Mouse (Mus musculus): ENCODE measurements around the gene Ralbp1. TPM values are rescaled to one million over a fixed set of nuclear protein-coding genes. Genes with fewer than 3 reads are reported as not detected.

Ralbp1 gene
- polyA plus RNA-seq, 1 experiment from 2014 or later = 29.5 TPM

DNA sequence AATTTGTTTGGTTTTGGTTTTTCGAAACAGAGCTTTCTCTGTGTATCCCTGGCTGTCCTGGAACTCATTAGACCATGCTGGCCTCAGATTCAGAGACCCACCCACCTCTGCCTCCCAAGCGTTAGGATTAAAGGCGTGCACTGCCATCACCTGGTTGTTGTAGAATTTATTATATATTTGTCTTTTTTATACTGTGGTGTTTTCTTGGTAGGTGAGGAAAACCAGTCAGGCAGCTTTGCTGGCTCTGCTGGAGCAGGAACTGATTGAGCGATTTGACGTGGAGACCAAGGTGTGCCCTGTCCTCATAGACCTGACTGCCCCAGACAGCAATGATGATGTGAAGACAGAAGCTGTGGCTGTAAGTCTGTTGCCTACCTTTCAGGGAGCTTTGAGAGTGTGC lies 74.6 kb downstream of the Ralbp1 start:
- no peaks in the 10 kb centered on the region for H3K27me3 ChIP-seq (ENCODE audit: insufficient read depth, low read length)
- H3K36me3 ChIP-seq (replicated peaks; ENCODE audit: insufficient read depth, low read length) = peaks cover 53% of the 10 kb centered on the region
- ATAC-seq (no peak), DNase-seq (no peak)
- no peak overlapping the region for H3K4me2 ChIP-seq (ENCODE audit: low read depth, low read length)
- H3K27ac ChIP-seq (ENCODE audit: low read depth) = no peak overlapping the region
- no peaks in the 10 kb centered on the region for H3K9me3 ChIP-seq (ENCODE audit: low read length)
- no peaks in the 10 kb centered on the region for H3K4me1 ChIP-seq (ENCODE audit: insufficient read depth)
- TF ChIP-seq CTCF (IDR thresholded peaks at IDR 0.05; ENCODE audit: low read depth) = no peak
- TF ChIP-seq EP300 (IDR thresholded peaks at IDR 0.05; ENCODE audit: low read depth) = no peak
- H3K4me3 ChIP-seq (ENCODE audit: low read depth, low read length) = no peak overlapping the region
- WGBS (ENCODE audit: insufficient replicate concordance) = 90% methylated on average over 5 of the region's 5 CpGs
- no peak overlapping the region for H3K9ac ChIP-seq (replicated peaks)

DNA sequence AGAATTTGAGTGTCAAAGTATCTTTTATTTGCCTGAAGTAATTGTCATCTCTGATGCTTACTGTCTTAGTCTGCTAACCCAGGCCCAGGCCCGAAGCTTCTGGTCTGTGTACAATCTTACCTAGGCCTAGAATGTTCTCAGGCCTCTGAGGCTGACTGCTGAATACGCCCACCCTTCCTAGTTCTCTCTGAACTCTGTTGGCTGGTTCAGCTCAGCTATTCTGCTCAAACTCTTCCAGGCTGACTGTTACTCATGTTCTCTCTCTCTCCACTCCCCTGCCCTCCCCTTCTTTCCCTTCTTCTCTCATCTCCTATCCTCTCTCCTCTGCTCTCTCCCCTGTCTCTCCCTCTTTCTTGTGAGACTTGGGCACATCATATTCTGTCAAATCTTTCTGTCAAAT lies 79.2 kb downstream of the Ralbp1 start:
- H3K9ac ChIP-seq (replicated peaks) = no peak overlapping the region
- H3K9me3 ChIP-seq (ENCODE audit: low read length) = no peaks in the 10 kb centered on the region
- no peak overlapping the region for H3K4me2 ChIP-seq (ENCODE audit: low read depth, low read length)
- no peak for DNase-seq
- no peaks in the 10 kb centered on the region for H3K4me1 ChIP-seq (ENCODE audit: insufficient read depth)
- H3K4me3 ChIP-seq (ENCODE audit: low read depth, low read length) = no peak overlapping the region
- H3K27ac ChIP-seq (ENCODE audit: low read depth) = no peak overlapping the region
- 88% methylated on average over 2 of the region's 2 CpGs for WGBS (ENCODE audit: insufficient replicate concordance)
- TF ChIP-seq CTCF (IDR thresholded peaks at IDR 0.05; ENCODE audit: low read depth) (no peak), EP300 (IDR thresholded peaks at IDR 0.05; ENCODE audit: low read depth) (no peak)
- peaks cover 28% of the 10 kb centered on the region for H3K36me3 ChIP-seq (replicated peaks; ENCODE audit: insufficient read depth, low read length)
- H3K27me3 ChIP-seq (ENCODE audit: insufficient read depth, low read length) = no peaks in the 10 kb centered on the region
- ATAC-seq = no peak

DNA sequence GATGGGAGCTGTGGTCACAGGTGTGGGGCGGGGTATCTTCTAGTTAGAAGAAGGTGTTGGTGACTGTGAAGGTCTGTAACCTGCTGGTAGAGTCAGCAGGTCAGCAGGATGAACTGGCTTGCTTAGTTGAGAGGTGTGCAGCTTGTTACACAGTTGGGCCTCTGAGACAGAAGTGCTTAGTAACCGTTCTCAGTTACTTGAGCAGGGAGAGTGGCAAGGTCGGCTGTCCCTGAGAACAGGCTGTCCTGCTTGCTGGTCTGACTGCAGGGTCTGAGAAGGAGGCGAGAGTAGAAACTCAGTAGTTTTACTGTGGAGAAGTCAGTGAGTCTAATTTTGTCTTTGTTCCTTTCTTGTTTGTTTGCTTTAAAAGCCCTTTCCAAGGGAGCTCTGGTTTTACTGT lies 79.6 kb downstream of the Ralbp1 start:
- ATAC-seq = no peak
- H3K36me3 ChIP-seq (replicated peaks; ENCODE audit: insufficient read depth, low read length) = peaks cover 25% of the 10 kb centered on the region
- WGBS (ENCODE audit: insufficient replicate concordance) = 62% methylated on average over 4 of the region's 4 CpGs
- no peak overlapping the region for H3K4me2 ChIP-seq (ENCODE audit: low read depth, low read length)
- H3K4me3 ChIP-seq (ENCODE audit: low read depth, low read length) = no peak overlapping the region
- H3K9me3 ChIP-seq (ENCODE audit: low read length) = no peaks in the 10 kb centered on the region
- no peaks in the 10 kb centered on the region for H3K4me1 ChIP-seq (ENCODE audit: insufficient read depth)
- H3K9ac ChIP-seq (replicated peaks) = no peak overlapping the region
- TF ChIP-seq CTCF (IDR thresholded peaks at IDR 0.05; ENCODE audit: low read depth) = no peak
- TF ChIP-seq EP300 (IDR thresholded peaks at IDR 0.05; ENCODE audit: low read depth) = no peak
- H3K27me3 ChIP-seq (ENCODE audit: insufficient read depth, low read length) = no peaks in the 10 kb centered on the region
- H3K27ac ChIP-seq (ENCODE audit: low read depth) = no peak overlapping the region
- DNase-seq = no peak

DNA sequence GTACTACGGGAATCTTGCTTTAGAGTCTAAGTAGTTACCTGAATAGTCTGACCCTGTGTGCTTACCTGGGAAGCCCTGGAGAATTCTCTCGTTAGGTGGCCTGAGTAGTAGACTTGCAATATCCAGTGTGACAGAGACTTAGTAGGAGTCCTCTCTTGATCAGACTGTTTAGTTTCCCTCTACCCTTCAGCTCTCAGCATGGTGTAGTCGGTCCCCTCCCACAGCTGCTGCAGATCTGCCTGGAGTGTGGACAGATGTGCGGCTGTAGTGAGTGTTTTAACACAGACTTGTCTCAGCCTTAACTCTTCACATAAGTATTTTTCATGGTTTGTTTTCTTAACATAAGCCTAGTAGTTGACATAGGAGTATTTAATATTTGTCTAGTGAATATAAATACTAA lies 83.6 kb downstream of the Ralbp1 start:
- ATAC-seq = no peak
- WGBS (ENCODE audit: insufficient replicate concordance) = 77% methylated on average over 4 of the region's 4 CpGs

DNA sequence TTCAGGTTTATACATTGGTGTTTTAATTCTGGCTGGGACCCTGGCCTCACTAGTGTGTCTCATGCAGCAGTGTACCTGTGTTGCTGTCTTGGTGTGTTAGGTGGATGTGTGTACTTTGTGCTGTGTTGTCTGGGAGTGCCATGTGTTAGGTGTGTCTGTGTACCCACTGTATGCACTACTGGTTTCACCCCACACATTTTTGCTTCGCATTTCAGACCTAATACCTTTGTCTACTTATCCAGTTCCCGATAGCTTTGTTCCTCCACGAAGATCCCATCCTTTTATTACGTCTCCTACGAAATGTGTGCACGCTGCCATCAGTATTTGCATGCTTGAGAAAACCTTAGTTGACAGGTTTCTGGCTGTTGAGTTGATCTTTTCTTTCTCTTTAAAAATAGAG lies 85.1 kb downstream of the Ralbp1 start:
- Histone ChIP-seq H3K36me3 (replicated peaks; ENCODE audit: insufficient read depth, low read length) (peaks cover 8% of the 10 kb centered on the region), H3K9me3 (ENCODE audit: low read length) (no peaks in the 10 kb centered on the region), H3K4me3 (ENCODE audit: low read depth, low read length) (no peak overlapping the region), H3K27me3 (ENCODE audit: insufficient read depth, low read length) (no peaks in the 10 kb centered on the region), H3K9ac (replicated peaks) (no peak overlapping the region), H3K4me2 (ENCODE audit: low read depth, low read length) (no peak overlapping the region), H3K27ac (ENCODE audit: low read depth) (no peak overlapping the region), H3K4me1 (ENCODE audit: insufficient read depth) (0 out of 2 replicates have a peak, but pooled peaks cover 3% of the 10 kb centered on the region)
- 87% methylated on average over 6 of the region's 6 CpGs for WGBS (ENCODE audit: insufficient replicate concordance)
- DNase-seq (no peak), ATAC-seq (no peak)
- TF ChIP-seq CTCF (IDR thresholded peaks at IDR 0.05; ENCODE audit: low read depth) = no peak
- TF ChIP-seq EP300 (IDR thresholded peaks at IDR 0.05; ENCODE audit: low read depth) = no peak

More for the DNA sequence above, 83.6 kb downstream of the Ralbp1 start:
- TF ChIP-seq CTCF (IDR thresholded peaks at IDR 0.05; ENCODE audit: low read depth) = no peak
- TF ChIP-seq EP300 (IDR thresholded peaks at IDR 0.05; ENCODE audit: low read depth) = no peak
- peaks cover 8% of the 10 kb centered on the region for H3K36me3 ChIP-seq (replicated peaks; ENCODE audit: insufficient read depth, low read length)
- H3K27me3 ChIP-seq (ENCODE audit: insufficient read depth, low read length) = no peaks in the 10 kb centered on the region
- 0 out of 2 replicates have a peak, but pooled peaks cover 3% of the 10 kb centered on the region for H3K4me1 ChIP-seq (ENCODE audit: insufficient read depth)
- no peak overlapping the region for H3K4me2 ChIP-seq (ENCODE audit: low read depth, low read length)
- no peak overlapping the region for H3K9ac ChIP-seq (replicated peaks)
- no peak overlapping the region for H3K4me3 ChIP-seq (ENCODE audit: low read depth, low read length)
- no peak overlapping the region for H3K27ac ChIP-seq (ENCODE audit: low read depth)
- no peak for DNase-seq
- H3K9me3 ChIP-seq (ENCODE audit: low read length) = no peaks in the 10 kb centered on the region

DNA sequence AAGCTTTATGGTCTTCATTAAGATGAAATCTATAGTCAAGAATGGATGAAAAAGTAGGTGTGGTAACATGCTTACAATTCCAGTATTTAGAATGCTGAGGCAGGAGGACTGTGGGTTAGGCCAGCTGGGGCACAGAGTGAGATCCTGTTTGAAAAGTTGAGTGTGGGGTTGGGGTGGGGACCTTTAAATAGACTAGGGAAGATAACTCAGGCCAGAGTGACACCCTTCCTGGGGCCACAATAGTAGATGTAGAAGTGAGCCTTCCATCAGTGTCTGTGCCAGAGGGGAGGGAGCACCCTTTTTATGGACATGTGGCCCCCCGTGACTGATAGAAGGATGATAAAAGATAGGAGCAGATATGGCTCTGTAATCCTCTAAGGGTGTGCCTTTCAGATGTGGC lies 86.2 kb downstream of the Ralbp1 start:
- TF ChIP-seq CTCF (IDR thresholded peaks at IDR 0.05; ENCODE audit: low read depth) (no peak), EP300 (IDR thresholded peaks at IDR 0.05; ENCODE audit: low read depth) (no peak)
- no peak for DNase-seq
- Histone ChIP-seq H3K27ac (ENCODE audit: low read depth) (no peak overlapping the region), H3K9ac (replicated peaks) (no peak overlapping the region), H3K4me1 (ENCODE audit: insufficient read depth) (0 out of 2 replicates have a peak, but pooled peaks cover 3% of the 10 kb centered on the region), H3K9me3 (ENCODE audit: low read length) (no peaks in the 10 kb centered on the region), H3K4me2 (ENCODE audit: low read depth, low read length) (no peak overlapping the region), H3K27me3 (ENCODE audit: insufficient read depth, low read length) (no peaks in the 10 kb centered on the region), H3K36me3 (replicated peaks; ENCODE audit: insufficient read depth, low read length) (peaks cover 9% of the 10 kb centered on the region), H3K4me3 (ENCODE audit: low read depth, low read length) (no peak overlapping the region)
- 63% methylated on average over 1 of the region's 1 CpGs for WGBS (ENCODE audit: insufficient replicate concordance)
- ATAC-seq = no peak

DNA sequence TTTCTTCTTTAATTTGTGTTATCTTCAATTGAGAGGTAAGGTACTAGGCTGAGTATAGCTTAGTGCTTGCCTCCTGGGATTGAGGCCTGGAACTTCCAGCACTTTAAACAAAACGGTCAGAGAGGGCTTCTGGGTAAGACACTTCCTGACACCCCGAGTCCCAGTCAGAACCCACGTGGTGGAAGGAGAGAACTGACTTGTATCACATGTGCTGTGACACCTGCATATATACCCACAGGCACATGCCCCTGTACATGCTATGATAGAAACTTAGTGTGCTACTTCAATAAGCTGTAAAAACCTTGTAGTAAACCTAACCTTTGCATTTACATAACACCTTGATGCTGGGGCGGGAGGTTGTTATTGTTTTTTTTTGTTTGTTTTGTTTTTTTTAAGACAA lies 87.2 kb downstream of the Ralbp1 start:
- ATAC-seq (no peak), DNase-seq (no peak)
- H3K9me3 ChIP-seq (ENCODE audit: low read length) = no peaks in the 10 kb centered on the region
- H3K4me1 ChIP-seq (ENCODE audit: insufficient read depth) = 0 out of 2 replicates have a peak, but pooled peaks cover 3% of the 10 kb centered on the region
- no peak overlapping the region for H3K4me2 ChIP-seq (ENCODE audit: low read depth, low read length)
- no peak overlapping the region for H3K9ac ChIP-seq (replicated peaks)
- 30% methylated on average over 4 of the region's 4 CpGs for WGBS (ENCODE audit: insufficient replicate concordance)
- H3K27ac ChIP-seq (ENCODE audit: low read depth) = no peak overlapping the region
- H3K4me3 ChIP-seq (ENCODE audit: low read depth, low read length) = no peak overlapping the region
- no peaks in the 10 kb centered on the region for H3K27me3 ChIP-seq (ENCODE audit: insufficient read depth, low read length)
- peaks cover 8% of the 10 kb centered on the region for H3K36me3 ChIP-seq (replicated peaks; ENCODE audit: insufficient read depth, low read length)
- TF ChIP-seq CTCF (IDR thresholded peaks at IDR 0.05; ENCODE audit: low read depth) (no peak), EP300 (IDR thresholded peaks at IDR 0.05; ENCODE audit: low read depth) (no peak)

Other genes starting within 250 kb of the Ralbp1 start
- gene Txndc2, start 243.6 kb downstream of the Ralbp1 start, polyA plus RNA-seq (2015; fragmentation: Nextera tagmentation; extraction: Ambion mirVana) = not detected in 2 replicates
- 6.5 and 7.2 TPM in 2 replicates for gene Rab31, start 113.0 kb downstream of the Ralbp1 start, polyA plus RNA-seq (2015; fragmentation: Nextera tagmentation; extraction: Ambion mirVana)
- gene Ppp4r1, start 103.2 kb downstream of the Ralbp1 start, polyA plus RNA-seq (2015; fragmentation: Nextera tagmentation; extraction: Ambion mirVana) = 8.0 TPM in 2 replicates
- gene Twsg1, start 65.4 kb upstream of the Ralbp1 start, polyA plus RNA-seq (2015; fragmentation: Nextera tagmentation; extraction: Ambion mirVana) = 16.8 and 19.4 TPM in 2 replicates
- 7.9 and 8.2 TPM in 2 replicates for gene Ankrd12, start 191.3 kb upstream of the Ralbp1 start, polyA plus RNA-seq (2015; fragmentation: Nextera tagmentation; extraction: Ambion mirVana)
- 286 and 297 TPM in 2 replicates for gene Ndufv2, start 215.8 kb upstream of the Ralbp1 start, polyA plus RNA-seq (2015; fragmentation: Nextera tagmentation; extraction: Ambion mirVana)
- gene Washc1, start 225.7 kb upstream of the Ralbp1 start, polyA plus RNA-seq (2015; fragmentation: Nextera tagmentation; extraction: Ambion mirVana) = 12.0 and 13.2 TPM in 2 replicates
- 1.9 and 2.0 TPM in 2 replicates for gene Ddx11, start 237.7 kb upstream of the Ralbp1 start, polyA plus RNA-seq (2015; fragmentation: Nextera tagmentation; extraction: Ambion mirVana)